Mouse (Mus musculus) retina, adult 2 months (tissue): ENCODE results near the gene Plekhb1.

ENCODE experiments used
- DNase-seq: peaks from one replicate; pipeline ENCODE4 v3.0.0-alpha.2; 2012; ENCODE audit warnings: low read depth, low spot score

Gene Plekhb1

DNA sequence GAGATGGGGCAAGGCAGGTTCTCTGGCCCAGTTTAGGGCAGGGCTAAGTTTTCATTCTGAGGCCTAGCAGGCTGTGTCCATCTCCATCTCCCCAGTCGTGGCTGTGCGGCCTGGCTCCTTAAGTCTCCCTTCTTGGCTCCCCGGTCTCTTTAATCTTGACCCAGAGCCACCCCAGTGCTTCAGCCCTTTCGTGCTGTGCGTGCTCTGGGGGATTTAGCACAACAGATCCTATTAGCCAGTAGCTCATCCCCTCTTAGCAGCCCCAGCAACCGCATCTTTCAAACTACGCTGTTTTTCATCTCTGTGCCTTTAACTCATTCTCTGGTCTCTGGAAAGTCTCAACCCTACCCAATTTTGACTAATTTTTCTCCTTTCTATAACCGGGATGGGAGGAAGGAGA lies at the start of gene Plekhb1:
Gene Plekhb1 (minus strand): TSS at position 184 of the 400 bp plus-strand sequence.
- peak; percentile 89 for DNase-seq

DNA sequence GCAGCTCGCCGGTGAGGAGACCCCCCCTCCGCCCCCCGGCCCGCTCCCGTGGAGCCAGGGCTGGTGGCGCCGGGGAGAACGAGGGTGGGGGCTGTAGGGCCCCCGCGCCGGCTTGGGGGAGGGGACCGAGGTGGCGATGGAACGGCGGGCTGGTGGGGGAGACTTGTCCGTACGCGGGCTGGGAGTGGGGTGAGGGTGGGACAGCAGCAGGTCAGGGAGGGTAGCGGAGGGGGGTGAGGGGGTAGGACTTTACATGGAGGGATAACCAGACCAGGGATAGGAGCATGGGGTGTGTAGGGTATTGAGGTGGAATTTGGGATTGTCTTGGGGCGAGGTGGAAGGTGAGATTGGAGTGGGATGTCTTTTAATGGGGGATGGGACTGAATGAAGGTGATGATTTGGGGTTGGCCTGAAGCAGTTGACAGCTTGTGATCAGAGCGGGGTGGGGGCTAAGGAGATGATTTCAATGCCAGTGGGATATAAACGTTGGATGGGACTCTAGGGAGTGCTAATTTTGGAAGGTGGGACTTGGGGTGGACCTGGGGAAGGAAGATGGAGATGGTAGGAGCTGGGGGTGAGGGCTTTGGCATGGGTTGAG lies 44.8 kb upstream of the Plekhb1 start:
- no peak for DNase-seq

DNA sequence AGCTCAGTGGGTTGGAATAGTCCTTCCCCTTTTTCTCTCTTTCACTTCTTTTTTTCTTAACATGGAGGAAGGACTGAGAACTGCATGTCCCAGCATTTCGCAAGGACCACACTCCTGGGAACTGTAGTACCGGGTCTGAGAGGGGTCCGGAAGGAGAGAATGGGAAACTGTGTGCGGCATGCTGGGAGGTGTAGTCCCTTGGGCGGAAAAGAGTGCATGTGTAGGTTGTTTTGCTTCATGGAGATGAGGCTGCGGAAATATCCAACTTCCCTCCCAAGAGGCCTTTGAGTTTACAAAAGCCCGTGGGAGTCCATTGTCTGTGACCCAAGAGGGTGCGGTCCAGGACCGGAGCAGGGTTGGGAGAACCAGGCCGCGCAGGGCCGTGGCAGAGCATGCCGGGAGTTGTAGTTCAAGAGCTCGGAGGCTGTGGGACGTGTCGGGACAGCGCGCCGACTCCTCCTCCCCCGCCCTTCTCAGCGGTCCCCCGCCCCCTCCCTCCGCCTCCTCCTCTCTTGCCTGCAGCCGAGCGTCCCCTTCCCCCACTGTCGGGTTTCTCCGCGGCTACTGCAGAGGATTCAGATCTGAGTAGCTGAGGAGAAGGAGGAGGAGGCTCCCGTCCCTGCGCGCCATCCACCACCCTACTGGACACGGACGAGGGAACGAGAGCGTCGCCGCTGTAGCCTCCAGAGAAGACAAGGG lies 44.1 kb upstream of the Plekhb1 start, which contains the start of gene Fam168a:
Gene Fam168a (plus strand): TSS at position 493 of the 699 bp plus-strand sequence.
- DNase-seq = peak; percentile 87

DNA sequence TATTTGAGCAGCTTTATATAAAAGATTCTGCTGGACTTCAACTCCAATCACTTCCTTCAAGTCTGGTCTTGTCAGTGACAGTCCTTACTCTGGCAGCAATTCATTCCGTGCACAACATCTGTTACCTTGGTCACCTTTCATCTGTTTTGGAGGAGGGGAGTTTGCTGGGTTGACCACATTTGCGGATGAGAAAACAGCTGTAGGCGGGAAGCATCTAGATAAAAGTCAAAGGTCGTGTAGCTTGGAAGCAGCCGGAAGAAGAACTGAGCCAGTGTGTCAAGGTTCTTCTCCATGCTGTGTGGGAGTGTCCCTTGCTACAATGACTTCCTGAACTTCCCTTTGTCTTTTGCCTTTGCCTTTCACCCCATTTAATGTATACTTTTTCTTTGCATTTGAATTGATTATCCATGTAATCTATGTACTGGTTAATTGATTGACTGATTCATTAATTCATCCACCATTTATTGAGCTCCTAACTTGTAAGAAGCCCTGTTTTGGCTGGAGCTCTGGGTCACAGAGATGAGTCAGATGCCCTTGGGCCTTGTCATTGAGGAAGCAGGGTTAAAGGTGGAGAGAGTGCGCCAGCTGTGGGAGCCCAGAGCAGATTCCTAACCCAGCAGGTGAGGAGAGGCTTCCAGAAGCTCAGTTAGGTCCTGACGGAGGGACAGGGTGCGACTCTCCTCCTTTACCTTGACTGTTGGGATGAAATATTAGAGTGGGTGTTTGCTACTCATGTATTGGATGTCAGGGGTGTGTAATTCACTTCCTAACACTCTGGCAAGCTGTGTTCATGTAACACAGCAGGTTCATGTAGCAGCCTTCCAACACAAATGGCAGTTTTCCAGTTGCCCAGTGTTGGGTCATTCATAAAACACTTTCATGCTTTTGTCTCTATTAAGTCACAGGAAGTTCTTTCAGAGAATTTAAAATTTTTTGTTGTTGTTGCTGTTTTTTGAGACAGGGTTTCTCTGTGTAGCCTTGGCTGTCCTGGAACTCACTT lies 37.9 kb upstream of the Plekhb1 start:
- DNase-seq = no peak

DNA sequence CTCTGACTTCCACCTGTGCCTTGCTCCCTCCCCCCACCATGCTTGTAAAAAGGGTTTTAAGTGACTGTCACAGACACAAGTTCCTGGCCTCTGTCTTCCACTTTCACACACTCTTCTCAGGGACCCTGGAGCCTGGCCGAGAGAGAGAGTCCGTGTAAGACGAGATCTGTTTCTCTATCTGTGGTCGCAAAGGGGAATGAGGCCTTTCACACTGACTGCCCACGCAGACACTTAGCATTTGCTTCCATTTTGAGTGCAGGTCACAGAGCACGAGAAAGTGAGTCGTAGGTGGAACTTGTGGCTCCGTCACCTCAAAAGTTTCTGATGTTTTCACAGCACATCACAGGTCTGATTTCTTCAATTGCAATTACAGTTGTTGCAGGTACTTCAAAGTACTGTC lies 31.0 kb upstream of the Plekhb1 start:
- DNase-seq = no peak

DNA sequence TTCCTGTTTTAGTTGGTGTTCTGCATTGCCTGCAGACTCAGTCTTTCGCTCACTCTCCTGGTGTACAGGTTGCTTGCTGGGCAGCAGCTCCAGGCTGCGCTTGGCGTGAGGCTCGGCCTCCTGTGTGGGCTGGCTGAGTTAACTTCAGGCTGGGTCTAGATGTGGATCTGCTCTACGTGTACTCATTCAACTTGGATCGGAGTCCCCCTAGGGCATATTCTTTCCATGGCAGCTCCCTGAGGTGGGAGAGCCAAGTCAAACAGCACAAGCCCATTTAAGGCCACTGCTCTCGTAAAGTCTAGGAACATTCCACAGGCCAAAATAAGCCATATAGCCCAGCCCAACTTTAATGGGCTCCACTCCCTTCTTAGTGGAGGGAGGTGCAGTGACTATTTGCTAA lies 26.3 kb upstream of the Plekhb1 start:
- no peak for DNase-seq

DNA sequence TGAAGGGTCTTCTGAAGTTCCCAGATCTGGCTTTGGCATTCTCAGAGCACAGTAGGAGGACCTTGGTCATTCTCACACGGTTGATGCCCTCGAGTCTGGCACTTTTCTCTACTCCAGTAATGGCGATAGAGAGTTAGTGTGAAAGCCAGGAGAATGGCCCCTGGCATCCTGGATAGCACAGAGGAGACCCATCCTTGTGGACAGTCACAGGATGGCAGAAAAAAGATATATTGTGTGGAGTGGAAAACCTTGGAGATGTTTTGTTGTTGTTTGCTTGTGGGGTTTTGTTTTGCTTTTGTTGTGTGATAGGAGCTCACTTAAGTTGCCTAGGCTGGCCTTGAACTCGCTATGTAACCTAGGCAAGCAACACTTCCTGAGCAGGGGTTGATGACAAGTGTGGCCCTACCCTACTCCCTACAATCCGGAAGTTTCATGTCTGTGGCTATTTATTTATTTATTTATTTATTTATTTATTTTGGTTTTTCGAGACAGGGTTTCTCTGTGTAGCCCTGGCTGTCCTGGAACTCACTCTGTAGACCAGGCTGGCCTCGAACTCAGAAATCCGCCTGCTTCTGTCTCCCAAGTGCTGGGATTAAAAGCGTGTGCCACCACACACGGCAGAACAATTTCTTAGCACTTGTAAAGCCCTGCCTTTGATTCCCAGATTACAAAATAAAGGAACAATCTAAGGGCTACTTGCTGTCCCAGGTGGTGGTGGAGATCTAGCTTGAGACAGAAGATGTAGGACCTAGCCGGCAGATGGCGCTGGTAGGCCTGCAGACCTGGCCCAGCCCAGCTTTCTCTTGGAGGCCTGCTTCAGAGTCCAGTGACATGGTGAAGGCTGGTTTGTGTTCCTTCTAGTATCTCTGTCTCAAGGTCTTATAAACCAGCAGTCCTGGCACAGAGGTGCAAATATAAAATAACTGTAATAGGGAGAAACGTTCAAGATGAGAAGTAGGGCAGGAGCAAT lies 23.1 kb upstream of the Plekhb1 start:
- no peak for DNase-seq

DNA sequence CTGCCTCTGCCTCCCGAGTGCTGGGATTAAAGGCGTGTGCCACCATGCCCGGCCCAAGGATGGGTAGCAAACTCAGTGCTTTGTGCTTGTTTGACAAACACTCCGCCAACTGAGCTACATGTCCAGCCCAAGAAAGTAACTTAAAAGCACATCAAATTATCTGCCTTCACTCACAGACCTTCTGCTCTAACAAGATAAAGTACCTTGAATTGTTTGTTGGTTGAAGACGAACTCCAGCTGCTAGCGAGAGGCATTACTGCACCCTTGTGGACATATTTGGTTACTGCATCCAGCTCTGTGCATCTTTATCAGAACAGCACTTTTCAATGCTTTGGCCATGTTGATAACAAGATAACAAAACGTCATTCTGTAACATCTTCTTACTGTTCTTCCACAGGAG lies 22.3 kb upstream of the Plekhb1 start:
- no peak for DNase-seq

DNA sequence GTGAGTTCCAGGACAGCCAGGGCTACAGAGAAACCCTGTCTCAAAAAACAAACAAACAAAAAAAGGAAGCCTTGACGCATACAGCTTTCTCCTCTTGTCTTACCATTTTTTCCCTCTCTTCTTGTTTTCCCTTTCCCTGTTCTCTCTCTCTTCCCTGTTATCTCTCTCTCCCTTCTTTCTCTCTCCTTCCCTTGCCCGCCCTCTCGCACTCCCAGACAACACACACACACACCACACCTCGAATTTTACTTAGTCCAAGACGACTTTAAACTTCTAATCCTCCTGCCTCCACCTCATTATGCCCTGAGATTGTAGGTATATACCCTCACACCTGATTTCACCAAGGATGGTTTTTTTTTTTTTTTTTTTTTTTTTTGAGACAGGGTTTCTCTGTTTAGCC lies 21.9 kb upstream of the Plekhb1 start:
- no peak for DNase-seq

DNA sequence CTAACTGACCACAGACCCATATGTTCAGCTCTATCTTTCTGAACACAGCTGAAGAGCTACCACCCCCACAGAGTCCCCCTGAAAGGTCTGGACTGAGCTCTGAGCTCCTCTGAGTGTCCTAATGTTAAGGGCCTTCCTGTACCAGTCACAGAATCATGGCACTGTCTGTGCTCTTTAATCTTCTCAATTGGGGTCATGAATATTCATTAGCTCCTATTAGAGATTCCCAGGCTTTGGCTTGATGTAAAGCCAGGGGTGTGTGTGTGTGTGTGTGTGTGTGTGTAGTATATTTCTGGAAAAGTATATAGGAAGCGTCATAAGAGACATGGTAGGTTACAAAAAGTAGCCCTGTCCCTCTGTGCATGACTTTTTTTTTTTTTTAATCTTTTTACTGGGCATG lies 21.0 kb upstream of the Plekhb1 start:
- DNase-seq = no peak

DNA sequence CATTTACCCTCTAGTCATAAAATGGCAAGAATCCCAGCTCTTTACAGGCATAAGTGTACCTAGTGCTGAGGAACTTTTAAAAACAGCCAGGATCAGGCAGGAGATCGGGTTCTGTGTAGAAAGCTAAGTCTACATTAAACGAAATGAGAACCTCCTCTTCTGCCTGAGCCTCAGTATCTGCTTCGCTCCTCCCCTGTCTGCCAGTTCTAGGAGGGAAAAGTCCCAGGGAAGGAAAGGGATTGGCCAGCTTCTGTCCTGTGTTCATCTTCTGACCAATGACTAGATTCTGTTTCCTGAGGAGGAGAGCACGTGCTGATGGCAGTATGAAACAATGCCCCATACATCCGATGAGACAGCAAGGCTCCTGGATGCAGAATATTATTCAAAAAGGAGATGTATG lies 18.9 kb upstream of the Plekhb1 start:
- DNase-seq = no peak

DNA sequence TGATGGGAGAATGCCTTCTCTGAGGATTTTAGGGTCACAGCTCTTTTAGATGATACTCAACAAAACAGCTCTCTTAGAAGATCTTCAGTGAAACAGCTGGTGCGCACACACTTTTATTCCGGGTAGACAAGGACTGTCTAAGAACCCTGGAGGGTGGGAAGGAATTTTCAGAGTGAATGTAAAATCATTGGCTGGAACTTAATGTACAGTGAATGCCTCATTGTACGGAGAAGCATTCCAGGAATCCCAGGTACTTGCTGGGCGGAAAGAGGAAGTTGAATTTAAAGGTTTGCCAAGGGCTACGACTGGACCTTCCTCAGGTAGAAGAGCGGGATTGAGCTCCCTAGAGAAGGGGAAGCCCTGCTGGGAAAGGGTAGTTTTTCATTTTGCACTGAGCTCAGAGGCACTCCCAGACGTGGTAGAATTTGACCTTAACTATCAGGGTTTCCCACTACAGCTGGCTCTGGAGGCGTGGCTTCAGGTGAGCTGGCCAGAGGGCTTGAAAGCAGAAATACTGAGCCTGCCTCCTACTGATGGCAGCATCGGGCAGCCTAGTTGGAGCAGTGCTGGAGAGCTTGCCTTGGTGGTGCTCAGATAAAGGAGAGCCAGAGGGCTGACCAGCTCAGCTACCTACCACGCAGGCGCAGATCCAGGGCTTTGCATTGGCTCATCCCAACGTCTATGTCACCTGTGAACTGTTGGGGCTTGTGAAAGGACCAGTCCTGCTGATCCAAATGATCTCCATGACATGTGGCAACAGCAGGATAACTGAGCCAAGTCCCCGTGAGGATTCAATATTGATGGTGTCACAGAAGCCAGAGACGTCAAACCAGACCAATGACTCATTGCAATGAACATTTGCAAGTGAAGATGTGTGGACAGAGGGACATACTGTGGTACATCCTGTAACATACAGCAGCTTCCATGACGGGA lies 17.0 kb upstream of the Plekhb1 start:
- no peak for DNase-seq

DNA sequence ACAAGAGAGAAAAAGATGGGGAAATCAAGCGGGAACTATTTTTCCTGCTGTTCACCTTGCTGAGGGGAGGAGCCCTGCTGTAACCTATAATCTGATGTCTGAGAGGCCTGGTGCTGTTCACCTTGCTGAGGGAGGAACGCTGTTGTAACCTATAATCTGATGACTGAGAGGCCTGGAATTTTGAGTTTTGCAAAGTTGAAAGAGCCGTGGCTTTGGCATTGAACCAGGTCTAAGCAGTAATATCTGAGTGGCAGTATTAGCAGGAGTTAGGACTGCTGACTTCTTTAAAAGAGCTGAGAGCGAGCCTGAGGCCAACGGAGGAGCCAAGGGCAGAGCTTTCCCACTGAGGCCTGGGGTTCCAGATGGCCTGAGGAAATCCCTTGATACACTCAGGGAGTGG lies 15.8 kb upstream of the Plekhb1 start:
- no peak for DNase-seq

DNA sequence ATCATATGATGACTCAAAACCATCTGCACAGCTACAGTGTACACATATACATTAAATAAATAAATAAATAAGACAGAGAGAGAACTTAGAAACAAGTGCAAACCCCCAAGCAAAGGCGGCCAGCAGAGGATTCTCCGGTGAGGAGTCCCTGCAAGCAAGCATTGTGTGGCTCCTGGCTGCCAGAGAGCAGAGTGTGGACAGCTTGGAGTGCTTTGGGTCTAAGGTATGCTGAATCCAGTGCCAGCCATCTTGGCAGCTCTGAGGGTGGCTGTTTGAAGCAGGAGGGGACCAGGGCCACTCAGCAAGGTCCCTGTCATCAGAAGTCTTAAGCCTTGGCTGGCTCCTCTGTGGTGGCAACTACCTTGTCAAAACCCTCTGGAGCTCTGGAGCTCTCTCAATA lies 12.7 kb upstream of the Plekhb1 start:
- DNase-seq = no peak

DNA sequence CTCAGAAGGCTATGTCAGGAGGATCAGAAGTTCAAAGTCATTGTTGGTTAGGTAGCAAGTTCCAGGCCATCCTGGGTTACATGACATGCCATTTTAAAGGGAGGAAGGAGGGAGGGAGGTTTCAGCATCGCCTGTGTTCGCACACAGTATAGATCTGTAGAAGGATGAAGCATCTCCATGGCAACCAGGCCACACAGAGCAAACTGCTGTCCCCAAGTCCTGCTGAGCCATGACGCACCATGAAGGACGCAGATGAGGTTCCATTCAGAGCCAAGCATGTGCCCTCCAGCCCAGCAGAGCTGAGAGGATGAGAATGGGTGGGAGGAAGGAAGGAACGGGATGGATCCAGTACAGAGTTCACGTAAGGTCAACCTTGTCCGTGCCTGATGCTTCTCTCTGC lies 11.2 kb upstream of the Plekhb1 start:
- no peak for DNase-seq

DNA sequence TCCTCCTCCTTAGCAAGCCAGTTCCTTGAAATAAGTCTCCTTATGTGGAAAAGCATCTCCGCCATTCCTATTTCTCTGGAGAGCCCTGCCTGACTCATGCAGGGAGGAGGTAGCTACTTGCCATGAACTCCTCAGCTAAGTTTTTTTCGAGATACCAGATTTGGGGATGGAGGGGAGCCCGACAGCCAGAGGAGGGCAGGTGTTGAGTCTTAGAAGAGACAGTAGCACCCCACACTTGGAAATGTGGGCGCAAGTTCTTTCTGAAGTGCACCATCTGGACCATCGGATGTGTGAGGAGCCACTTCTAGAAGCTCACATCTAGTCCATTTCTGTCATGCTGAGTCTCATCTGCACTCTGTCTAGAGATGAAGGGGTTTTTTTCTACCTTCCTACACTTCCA lies 8.4 kb upstream of the Plekhb1 start:
- DNase-seq = no peak

DNA sequence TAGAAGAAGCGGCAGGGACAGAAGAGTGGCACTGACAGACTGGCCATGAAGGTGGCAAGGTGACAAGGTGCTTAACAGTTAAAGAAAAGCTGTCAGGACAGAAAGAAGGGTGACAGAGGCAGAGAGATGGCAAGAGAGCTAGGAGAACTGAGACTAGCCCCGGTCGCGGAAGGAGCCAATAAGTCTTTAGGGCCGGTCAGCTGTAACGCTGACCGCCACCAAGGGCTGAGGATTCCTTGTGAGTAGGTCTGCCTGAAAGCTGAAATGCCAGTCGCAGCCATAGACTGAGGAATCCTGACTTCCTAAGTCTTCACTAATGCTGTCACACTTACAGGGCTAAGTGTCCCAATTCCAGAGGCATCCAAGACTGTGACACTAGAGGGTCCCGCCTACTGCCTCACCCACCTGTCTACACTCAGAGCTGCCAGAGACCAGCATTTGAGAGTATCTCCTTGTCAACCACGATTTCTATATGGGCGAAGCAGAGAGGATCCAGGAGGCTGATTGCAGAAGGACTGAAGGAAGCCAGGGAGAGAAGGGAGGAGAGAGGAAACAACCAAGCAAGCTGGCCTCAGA lies 1.6 kb upstream of the Plekhb1 start:
- DNase-seq = no peak

DNA sequence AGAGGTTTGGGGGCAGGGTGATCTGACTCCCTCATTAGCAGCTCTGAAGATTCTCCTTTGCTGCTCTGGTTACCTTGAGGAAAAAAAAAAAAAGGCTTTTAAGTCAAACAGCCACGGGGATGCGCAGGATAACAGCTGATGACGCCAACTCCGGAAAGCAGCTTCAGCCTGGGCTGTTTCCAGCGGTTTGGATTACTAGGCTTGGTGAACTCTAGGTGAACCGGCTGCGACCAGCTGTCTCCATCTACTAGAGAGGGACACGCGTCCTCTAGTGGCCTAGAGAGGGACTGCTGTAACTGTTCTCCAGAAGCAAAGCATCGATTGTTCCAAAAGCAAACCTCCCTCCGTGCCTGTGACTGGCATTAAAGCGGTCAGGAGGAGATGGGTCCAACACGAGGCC lies 976 bp upstream of the Plekhb1 start:
- DNase-seq = peak; percentile 93

DNA sequence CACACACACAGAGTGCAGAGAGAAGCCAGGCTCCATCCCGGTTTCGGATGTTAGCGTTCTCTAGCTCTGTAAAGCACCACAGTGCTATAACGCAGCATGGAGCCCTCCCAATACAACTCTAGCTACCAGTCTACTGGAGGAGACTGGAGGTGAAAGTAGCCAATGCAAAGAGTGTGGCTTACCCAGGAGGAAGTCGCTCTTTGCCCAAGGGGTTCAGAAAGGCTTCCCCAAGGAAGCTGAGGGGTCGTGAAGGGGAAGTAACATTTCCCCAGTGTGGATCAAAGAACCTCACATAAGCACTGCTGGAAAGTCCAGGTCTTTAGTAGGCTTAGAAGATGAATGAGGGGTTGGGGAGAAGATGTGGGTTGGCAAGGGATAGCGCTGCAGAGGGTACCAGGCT lies 950 bp downstream of the Plekhb1 start:
- no peak for DNase-seq

DNA sequence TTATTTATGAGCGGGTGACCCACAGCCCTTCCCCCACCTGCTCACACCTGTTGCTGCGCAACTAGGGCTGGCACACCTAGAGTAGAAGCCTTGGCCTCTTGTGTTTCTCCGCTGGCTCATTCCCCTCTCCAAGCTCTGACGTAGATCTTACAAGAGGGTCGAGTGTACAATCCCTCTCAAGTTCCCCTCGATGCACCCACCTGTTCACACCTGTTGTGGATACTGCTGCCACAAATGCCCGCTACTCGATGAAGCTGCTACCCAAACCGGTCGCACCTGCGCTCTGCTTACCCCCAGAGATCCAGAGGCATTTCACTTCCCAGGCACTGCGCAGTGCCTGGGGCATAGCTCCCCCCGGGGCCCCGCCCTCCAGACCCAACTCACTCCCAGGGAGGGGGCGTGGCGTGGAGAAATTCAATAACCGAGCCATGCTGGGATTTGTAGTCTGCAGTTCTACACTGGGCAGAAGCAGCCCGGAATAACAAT lies 4.1 kb downstream of the Plekhb1 start:
- no peak for DNase-seq
